Mouse (Mus musculus) brain, embryonic 14.5 days (tissue): Measurements from ENCODE around the gene Il16.

Experiments
- CTCF ChIP-seq: fragments of 200-500 bp; IDR thresholded peaks from 2 replicates; pipeline ENCODE4 v1.5.1; 2012; ENCODE audit warnings: inconsistent platforms, mild to moderate bottlenecking, moderate library complexity, borderline replicate concordance; ENCODE audit not compliant: insufficient read depth, insufficient read length; ENCODE audit errors: extremely low read depth
- POLR2A ChIP-seq: fragments of 200-500 bp; IDR thresholded peaks from 2 replicates; pipeline ENCODE4 v1.6.1; 2012; ENCODE audit warnings: mild to moderate bottlenecking, inconsistent platforms, borderline replicate concordance; ENCODE audit not compliant: poor library complexity, insufficient read depth, insufficient read length, severe bottlenecking; ENCODE audit errors: extremely low read depth

DNA sequence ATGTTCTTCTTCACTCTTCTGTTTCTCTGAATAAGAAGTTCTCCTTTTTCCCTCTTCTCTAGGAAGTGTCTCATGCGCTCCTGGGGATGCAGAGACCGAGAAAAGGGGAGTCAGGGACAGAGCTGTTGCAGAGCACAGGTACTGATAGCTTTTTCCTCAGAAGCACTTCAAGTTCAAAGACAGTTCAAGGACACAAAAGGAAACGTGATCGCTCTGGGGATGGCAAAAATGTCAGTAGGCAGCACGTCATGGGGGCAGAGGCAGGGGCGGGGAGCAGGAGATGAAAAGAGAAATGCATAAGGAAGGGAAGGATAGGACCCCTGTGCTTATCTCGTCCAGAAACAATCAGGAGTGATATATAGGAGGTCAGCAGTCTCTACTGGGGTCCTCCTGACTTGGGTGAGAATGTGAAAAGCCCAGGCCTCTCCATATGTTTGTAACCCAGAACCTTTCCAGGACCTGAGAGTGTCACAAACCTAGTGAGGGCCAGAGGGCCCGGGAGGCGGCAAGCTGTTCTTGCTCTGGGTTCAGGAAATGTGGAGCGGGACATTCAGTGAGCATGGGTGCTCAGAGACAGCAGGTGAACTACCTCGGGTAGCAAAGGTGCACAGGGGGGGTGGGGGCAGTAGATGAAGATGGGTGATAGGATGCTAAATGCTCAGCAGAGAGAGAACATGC lies 48.6 kb upstream of the Il16 start:
- no peak for TF ChIP-seq POLR2A
- no peak for TF ChIP-seq CTCF
